Mouse (Mus musculus) heart, adult 11 months (tissue): Measurements from ENCODE around the gene Setd5.

ENCODE experiments used
- DNase-seq: peaks from one replicate; pipeline ENCODE4 v3.0.0; 2022

Gene Setd5

GRCm38 (mm10) chr6:113054552-113055107 lies 22.5 kb upstream of the Setd5 start:
- DNase-seq, result no peak

- DNase-seq, result no peak
Observed at GRCm38 (mm10) chr6:113060892-113061563, 16.1 kb upstream of the Setd5 start.

- no peak for DNase-seq
Observed at GRCm38 (mm10) chr6:113062253-113062652, 14.9 kb upstream of the Setd5 start.

- DNase-seq, result no peak
Observed at GRCm38 (mm10) chr6:113063363-113063762, 13.8 kb upstream of the Setd5 start.

- no peak for DNase-seq
Observed at GRCm38 (mm10) chr6:113065186-113065585, 12.0 kb upstream of the Setd5 start.

- no peak for DNase-seq
Observed at GRCm38 (mm10) chr6:113069154-113069553, 8.0 kb upstream of the Setd5 start.

GRCm38 (mm10) chr6:113075261-113075660 lies 1.9 kb upstream of the Setd5 start:
- DNase-seq, result no peak

- peak; percentile 100 for DNase-seq
Observed at GRCm38 (mm10) chr6:113076012-113076685, 1.0 kb upstream of the Setd5 start.

GRCm38 (mm10) chr6:113077569-113078030 lies 435 bp downstream of the Setd5 start:
- no peak for DNase-seq

GRCm38 (mm10) chr6:113078031-113078721 lies 1.0 kb downstream of the Setd5 start:
- peak; percentile 96 for DNase-seq

GRCm38 (mm10) chr6:113079492-113079891 lies 2.3 kb downstream of the Setd5 start:
- DNase-seq, result peak; percentile 96

GRCm38 (mm10) chr6:113082229-113082628 lies 5.1 kb downstream of the Setd5 start:
- peak; percentile 88 for DNase-seq

- DNase-seq, result peak; percentile 85
Observed at GRCm38 (mm10) chr6:113084590-113084989, 7.4 kb downstream of the Setd5 start.

- DNase-seq, result no peak
Observed at GRCm38 (mm10) chr6:113093206-113093605, 16.0 kb downstream of the Setd5 start.

- no peak for DNase-seq
Observed at GRCm38 (mm10) chr6:113095547-113095946, 18.4 kb downstream of the Setd5 start.

- DNase-seq, result peak; percentile 91
Observed at GRCm38 (mm10) chr6:113097662-113098061, 20.5 kb downstream of the Setd5 start.

GRCm38 (mm10) chr6:113099640-113100289 lies 22.6 kb downstream of the Setd5 start:
- peak; percentile 99 for DNase-seq

GRCm38 (mm10) chr6:113102541-113102940 lies 25.4 kb downstream of the Setd5 start:
- DNase-seq, result no peak

- no peak for DNase-seq
Observed at GRCm38 (mm10) chr6:113103765-113104164, 26.6 kb downstream of the Setd5 start.

GRCm38 (mm10) chr6:113109378-113109777 lies 32.2 kb downstream of the Setd5 start:
- no peak for DNase-seq

- no peak for DNase-seq
Observed at GRCm38 (mm10) chr6:113109956-113110355, 32.8 kb downstream of the Setd5 start.

GRCm38 (mm10) chr6:113120806-113121205 lies 43.6 kb downstream of the Setd5 start:
- peak; percentile 86 for DNase-seq

GRCm38 (mm10) chr6:113133360-113133759 lies 56.2 kb downstream of the Setd5 start:
- DNase-seq, result no peak
